Mouse (Mus musculus) gonadal fat pad, adult 2 months (tissue): ENCODE data around the gene Olfr1357. TPM values are rescaled to one million over a fixed set of nuclear protein-coding genes. Genes with fewer than 3 reads are reported as not detected.

Experiments
- DNase-seq: peaks from one replicate; pipeline ENCODE4 v3.0.0-alpha.2; 2012; ENCODE audit warnings: low read depth
- polyA plus RNA-seq: library from polyadenylated mRNA; depleted of rRNA; stranded (reverse); fragments of >200 nt; gene quantifications from 2 replicates; pipeline ENCODE4 v1.2.3, GENCODE M21; 2012; rRNA removed

Gene Olfr1357
- polyA plus RNA-seq, 1 experiment: not detected

GRCm38 (mm10) chr10:78581121-78581520 is 36.8 kb downstream of the Olfr1357 start:
- DNase-seq: no peak

DNA sequence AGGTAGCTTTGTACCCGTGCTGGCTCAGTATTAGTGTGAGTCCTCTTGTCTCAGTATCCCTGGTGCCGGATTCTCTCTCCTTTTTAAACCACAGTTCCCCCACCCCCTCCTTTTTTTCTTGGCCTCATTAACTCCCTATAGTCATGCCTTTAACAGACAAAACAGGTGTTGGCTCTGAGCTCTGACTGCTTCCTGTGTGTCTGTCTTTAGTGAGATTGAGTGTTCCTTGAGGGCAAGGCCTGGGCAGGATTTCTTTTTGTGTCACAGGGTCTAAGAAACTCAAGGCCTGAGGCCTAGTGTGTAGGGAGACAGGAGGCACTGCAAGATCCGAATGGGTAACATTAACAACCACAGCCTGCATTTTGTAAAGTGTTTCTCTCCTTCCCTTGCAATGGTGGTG is 39.7 kb downstream of the Olfr1357 start:
- DNase-seq: no peak

GRCm38 (mm10) chr10:78576435-78577184 is 41.3 kb downstream of the Olfr1357 start:
- DNase-seq: no peak

DNA sequence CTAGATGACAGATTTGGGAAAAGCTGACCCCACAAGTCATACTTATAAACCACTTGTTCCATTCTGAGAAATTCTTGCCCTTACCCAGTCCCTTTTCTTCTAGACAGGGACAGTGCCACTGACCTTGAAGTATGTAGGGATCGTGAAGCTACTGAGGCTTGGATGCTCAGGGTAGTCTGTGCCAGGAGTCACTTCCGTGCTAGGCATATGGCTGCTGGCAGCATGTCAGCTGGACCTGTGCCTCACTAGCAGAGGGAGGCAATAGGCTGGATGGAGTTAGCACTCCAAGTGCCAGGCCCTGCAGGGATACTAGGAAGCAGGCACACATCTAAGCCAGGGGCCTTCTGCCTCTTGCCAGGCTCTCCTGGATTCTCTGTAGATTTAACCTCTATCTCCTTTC is 42.2 kb downstream of the Olfr1357 start:
- no peak for DNase-seq

DNA sequence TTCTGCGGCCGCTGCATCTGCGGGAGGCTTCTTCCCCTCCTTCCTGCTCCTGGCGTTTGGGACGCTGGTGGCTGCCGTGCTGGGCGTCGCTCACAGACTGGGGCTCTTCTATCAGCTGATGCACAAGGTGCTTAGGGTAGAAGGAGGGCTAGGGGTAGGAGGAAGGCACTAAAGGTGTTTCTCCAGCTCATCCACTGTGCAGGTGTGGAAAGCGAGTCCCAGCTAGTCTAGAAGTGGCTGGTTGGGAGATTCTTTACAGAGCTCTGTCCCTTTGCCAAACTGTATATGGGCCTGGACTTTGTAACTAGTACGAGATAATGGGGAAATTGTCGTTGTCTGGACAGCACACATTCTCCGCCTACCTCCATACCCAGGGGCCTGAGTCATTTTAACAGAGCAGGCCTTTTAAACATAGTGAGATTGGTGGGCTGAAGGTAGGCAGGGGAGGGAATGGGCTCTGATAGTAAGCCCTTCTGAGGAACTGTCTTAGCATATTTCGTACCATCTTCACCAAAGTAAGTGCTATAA is 42.7 kb downstream of the Olfr1357 start:
- no peak for DNase-seq

DNA sequence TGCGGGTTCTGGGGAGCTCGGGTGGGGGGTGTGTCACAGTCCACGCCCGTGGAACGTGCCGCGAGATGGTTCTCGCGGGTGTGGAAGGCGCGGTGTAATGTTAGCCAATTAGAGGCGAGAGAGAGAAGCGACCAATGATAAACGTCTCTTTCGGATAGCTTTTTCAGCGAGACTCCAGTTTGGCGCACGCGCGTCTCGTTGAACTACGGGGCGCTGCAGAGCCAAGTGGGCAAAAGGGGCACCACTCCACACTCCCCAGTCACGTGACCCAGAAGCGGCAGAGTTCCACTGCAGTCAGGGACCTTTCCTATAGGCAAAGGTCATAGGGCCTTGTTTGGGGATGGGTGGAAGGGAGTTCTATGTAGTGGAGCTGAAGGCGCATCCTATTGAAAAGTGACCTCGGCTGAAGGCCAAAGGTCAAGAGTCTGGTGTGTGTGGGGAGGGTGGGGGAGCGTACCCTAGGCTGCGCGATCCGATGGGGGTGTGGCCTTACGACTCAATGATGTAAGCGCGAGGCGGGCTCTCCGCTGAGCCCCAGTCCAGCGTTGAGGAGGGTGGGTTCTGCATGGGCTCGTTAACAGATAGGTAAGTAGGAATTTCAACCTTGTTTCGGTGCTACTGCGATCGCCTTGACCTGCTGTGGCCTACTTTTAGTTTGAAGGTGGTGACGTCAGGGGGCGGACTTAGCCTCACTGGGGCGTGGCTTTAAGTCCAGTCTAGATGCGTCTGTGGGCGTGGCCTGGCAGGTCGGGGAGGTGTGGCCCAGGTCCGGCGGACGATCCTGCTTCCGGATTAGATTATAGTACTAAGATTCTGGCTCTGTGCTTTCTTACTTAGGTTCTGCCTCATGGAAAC is 43.4 kb downstream of the Olfr1357 start, which contains the start of gene Ilvbl:
Ilvbl (plus strand) TSS at position 97 of the 855 bp plus-strand sequence.
- DNase-seq: no peak

GRCm38 (mm10) chr10:78573226-78573625 is 44.6 kb downstream of the Olfr1357 start:
- no peak for DNase-seq

GRCm38 (mm10) chr10:78570897-78571296 is 47.0 kb downstream of the Olfr1357 start:
- no peak for DNase-seq

DNA sequence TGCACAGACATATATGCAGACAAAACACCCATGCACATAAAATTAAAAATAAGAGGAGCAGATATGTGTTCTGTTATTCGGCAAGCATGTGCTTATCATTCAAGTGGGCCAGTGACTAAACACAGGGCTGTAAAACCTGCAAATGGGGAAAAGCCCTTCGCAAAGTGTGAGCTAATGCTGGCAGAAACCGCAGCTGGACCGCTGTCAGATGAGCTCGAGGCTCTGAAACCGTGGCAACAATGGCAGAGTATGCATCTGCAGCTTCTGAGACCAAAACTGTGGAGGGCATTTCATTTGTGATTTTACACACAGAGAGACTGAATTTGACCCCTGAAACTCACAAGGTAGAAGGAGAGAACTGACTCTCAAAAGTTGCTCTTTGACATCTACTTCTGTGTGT is 47.5 kb downstream of the Olfr1357 start:
- no peak for DNase-seq

DNA sequence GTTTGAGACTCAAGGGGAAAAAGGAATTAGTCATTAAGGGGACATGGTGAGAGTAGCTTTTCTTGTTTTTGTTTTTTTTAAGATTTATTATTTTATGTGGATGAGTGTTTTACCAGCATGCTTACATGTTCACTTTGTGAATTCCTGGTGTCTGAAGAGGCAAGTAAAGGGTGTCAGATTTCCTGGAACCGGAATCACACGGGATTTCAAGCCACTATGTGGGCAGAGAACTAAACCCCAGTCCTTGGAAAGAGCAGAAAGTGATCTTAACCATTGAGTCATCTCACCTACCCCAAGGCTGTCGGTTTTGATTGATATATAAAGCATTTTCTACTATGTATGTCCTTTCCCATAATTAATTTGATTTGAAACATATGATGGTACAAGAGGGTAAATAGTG is 48.2 kb downstream of the Olfr1357 start:
- DNase-seq: no peak

GRCm38 (mm10) chr10:78569191-78569590 is 48.7 kb downstream of the Olfr1357 start:
- no peak for DNase-seq

- no peak for DNase-seq
Observed at GRCm38 (mm10) chr10:78565070-78565469, 52.8 kb downstream of the Olfr1357 start.

Other genes with a start within 250 kb of the Olfr1357 start
- gene Rrp1, start 205.0 kb downstream of the Olfr1357 start, polyA plus RNA-seq: 94.1 and 150 TPM in 2 replicates
- 127 and 151 TPM in 2 replicates for gene Cstb, start 192.4 kb downstream of the Olfr1357 start, polyA plus RNA-seq
- 55.9 and 68.6 TPM in 2 replicates for gene Pdxk, start 153.1 kb downstream of the Olfr1357 start, polyA plus RNA-seq
- 0.11 TPM in 1 of 2 replicates, not detected in the other for gene Olfr1358, start 100.6 kb downstream of the Olfr1357 start, polyA plus RNA-seq
- gene Ilvbl, start 43.7 kb downstream of the Olfr1357 start, polyA plus RNA-seq: 57.2 and 63.0 TPM in 2 replicates
- 22.7 and 30.0 TPM in 2 replicates for gene Syde1, start 26.1 kb downstream of the Olfr1357 start, polyA plus RNA-seq
- 0.11 TPM in 1 of 2 replicates, not detected in the other for gene Casp14, start 100.2 kb upstream of the Olfr1357 start, polyA plus RNA-seq
- 0.05 and 0.39 TPM in 2 replicates for gene Ccdc105, start 135.0 kb upstream of the Olfr1357 start, polyA plus RNA-seq
- gene Slc1a6, start 162.4 kb upstream of the Olfr1357 start, polyA plus RNA-seq: 0.27 and 0.38 TPM in 2 replicates
- not detected in 2 replicates for gene Olfr1356, start 234.1 kb upstream of the Olfr1357 start, polyA plus RNA-seq